Mouse (Mus musculus) thymus, postnatal 10 days (tissue): Measurements from ENCODE around the gene Mfsd12.
A peak's percentile ranks its signal among the peaks of the same experiment; 100 is the strongest.

Source experiments
- DNase-seq, 2 experiments: peaks; one replicate each; pipeline ENCODE4 v3.0.0; 2021; ENCODE audit warnings: low spot score in 2 of 2

Mfsd12 gene

DNA sequence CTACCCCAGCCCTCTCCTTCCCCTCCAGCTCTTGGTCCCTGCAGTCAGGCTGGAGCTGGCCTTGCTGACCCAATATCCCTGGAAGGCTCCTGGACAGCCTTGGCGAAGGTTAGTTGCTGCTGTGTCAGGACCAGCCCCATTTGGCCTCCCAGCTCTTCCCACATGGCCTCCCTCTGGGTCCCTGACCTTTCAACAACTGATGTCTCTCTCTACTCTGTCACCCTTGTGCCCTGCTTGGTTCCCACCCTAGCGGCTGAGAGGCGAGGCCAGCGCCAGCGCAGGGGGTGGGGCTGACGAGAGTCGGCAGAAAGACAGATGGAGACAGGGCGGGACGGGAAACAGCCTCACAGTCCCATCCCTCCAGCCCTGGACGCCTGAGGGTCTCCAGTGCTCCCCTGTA is 28.9 kb upstream of the Mfsd12 start, which contains the start of gene Tbxa2r:
Gene Tbxa2r, plus strand, starts transcription at position 346 of the 400 bp plus-strand sequence.
- DNase-seq: peak; percentile 87 to 89

DNA sequence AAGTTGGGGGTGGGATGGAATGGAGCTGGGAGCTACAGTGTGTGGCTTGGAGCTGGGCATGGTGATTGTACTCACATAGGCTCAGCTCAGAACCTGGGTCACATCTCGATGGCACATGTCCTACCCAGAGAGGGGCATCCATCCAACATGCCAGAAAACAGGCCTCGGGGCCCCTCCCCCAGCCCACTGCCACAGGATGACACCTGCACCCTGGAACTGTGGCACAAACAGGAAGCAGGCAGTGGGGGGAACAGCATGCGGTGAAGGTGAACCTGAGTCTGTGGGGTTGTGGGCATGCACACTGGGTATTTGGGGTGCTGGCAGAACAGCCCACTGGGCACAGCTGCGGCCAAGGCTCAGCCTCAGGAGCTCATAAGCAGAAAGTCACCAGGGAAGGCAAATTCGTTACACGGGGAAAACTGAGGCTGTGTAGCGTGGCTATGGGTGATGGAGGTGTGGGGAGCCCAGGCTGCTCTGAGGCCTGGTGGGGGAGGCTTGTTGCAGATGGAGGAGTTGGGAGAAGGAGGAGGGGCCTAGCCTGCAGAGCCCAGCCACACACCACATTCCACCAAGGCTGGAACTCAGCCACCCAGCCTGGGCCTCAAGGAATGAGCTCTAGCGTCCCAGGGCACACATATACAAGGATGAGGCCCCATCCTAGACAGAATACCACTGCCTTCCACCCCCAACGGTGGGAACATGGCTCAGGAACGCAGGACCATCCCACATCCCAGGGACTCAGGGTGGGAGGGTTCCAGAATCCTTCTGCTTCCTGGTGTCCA is 27.9 kb upstream of the Mfsd12 start:
- peak; percentile 86 to 90 for DNase-seq

DNA sequence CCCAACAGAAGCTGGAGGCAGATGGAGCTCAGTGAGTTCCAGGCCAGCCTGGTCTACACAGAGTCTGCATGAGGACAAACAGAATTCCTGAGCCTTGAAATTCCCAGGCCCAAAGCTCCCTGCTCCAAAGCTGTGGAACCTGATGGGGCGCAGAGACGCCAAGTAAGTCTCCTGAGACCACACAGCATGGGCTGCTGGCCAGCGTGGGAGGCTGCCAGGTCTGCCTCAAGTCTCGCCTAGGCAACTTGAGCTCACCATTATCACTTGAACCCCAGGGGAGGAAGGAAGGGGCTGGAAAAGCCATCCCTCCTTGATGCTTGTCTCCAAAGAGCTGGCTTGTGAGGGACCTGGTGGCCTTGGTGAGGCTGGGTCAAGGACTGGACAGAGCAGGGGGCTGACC is 27.3 kb upstream of the Mfsd12 start:
- no peak for DNase-seq

DNA sequence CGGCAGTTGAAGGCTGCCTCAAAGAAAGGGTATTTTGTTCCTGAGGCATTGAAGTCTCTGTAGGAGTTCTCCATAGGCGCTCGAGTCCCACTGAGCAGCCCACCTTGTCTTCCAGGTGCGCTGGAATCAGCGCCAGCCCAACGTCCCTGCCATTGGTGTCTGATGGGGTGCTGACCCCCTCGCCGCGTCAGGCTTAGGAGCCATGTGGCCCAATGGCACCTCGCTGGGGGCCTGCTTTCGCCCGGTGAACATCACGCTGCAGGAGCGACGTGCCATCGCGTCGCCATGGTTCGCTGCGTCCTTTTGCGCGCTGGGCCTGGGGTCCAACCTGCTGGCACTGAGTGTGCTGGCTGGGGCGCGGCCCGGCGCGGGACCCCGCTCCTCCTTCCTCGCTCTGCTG is 25.0 kb upstream of the Mfsd12 start:
- no peak for DNase-seq

DNA sequence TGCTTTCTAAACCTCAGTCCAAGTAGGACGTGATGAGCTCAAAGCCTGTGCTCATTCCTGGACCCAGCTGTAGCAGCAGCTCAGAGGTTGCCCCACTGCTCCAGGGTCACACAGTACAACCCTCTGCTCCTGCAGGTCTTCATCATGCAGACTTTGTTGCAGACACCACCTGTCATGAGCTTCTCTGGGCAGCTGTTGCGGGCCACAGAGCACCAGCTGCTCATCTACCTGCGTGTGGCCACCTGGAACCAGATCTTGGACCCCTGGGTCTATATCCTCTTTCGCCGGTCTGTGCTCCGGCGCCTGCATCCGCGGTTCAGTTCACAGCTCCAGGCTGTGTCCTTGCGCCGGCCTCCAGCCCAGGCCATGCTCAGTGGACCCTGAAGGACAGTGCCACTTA is 23.0 kb upstream of the Mfsd12 start:
- no peak for DNase-seq

DNA sequence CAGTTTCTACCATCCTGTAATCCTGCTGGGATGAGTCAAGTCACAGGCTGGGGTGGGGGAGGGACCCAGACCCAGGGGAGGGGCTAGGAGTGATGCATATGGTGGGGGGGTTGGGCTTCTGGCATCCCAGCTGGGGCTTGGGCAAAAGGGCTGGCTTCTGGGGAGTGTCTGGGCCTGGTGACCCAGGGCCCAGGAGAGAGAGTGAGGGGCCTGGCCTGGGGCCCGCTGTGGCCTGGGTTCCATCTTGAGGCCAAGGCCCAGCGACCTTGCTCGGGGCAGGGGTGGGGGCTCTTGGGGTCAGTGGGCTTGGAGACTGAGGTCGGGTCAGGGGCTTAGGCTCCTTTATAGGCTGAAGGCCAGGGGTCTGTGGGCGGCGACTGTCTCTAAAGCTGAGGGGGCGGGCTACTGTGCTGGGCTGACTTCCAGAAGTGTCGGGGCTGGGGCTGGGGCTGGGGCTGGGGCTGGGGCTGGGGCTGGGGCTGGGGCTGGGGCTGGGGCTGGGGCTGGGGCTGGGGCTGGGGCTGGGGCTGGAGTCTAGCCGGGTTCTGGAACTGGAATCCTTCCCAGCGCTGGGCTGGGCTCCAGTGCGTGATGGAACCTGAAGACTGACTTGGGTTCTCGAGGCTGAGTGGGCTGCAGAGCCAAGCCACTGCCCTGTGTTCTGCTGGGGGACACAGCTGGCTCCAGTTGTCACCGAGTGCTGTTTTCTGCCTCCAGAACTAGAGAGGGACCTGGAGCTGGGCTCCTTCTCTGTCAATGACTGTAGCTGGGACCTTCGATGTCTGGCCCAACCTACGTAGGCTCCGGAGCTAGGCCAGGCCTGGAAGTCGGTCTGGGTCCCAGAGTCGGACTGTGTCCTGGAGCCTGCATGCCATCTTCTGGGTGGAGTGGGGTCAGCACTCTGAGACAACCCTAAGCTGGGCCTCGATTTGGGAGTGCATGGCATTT is 21.6 kb upstream of the Mfsd12 start:
- DNase-seq: no peak

DNA sequence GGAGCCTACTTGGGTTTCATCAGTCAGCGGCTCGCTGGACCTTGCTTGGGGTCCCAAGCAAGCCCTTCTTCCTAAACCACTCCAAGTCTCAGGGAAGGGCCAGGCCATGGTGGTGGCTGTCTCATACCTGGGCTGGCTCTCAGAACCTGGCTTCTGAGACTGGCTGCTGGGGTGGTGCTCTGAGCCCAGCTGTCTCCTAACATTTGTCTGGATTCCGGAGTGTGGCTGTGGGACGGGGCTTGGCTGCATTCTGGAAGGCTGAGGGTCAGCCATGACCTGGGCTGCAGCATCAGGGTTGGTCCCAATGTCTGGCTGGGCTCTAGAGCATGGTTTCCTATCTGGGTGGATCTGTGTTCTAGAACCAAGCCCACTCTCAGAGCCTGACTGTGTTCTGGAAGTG is 20.7 kb upstream of the Mfsd12 start:
- no peak for DNase-seq

DNA sequence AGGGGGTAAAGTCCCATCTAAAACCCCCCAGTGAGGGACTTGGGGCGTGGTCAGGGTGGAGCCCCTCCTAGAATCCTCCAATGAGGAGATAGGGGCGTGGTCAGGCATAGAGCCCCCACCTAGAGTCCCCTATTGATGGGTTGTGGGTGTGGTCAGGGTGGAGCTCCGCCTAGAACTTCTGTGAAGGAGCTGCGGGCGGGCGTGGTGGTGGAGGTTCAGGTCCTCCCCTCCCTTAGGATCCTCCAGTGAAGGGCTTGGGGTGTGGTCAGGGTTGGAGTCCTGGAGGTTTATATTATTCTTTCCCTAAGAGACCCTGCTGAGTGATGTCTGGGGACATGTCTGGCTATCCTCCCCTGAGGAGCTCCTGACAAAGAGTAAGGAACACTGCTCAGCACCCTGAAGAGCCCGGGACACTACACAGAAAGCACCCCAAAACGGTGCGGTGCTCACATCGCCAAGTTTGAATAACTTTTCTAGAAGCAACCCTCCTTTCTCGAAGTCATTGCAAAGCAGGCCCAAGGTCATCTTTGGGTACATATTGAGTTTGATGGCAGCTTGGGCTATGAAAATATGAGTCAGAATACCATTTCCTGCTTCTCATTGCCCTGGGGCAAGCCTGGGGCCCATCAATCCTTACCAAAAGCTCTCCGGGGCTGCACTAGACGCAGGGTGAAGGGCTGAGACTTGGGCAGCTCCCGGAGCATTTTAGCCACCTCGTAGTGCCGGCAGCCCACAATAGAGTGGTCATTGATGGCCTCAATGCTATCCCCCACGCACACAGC is 16.5 kb upstream of the Mfsd12 start:
- DNase-seq: no peak

DNA sequence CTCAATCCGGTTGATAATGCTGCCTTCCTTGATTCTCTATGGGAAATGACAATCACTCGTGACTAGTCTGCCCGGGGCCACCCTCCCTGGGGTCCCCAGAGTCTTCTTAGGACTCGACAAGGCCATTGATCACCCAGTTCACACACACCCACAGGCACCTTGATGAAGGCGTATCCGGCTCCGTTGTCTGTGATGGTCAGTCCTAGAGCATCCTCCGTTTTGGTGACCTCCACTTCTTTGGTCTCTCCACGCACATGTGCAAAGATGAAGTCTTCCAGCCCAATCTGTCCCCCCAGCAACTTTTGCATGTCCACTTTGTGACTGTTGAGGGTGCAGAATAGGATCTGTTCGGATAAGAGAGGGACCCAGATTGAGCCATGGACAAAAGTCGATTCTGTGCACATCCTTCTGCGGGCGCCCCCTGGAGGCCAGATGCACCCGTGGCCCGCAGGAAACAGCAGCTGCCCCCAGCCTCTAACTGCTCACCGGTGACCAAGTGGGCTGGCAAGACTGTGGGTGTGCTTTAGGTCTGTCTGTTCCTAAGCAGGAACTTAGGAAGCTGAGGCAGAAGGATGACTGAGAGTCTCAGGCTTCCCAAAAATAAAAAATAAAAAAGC is 15.8 kb upstream of the Mfsd12 start:
- peak; percentile 62 to 90 for DNase-seq

DNA sequence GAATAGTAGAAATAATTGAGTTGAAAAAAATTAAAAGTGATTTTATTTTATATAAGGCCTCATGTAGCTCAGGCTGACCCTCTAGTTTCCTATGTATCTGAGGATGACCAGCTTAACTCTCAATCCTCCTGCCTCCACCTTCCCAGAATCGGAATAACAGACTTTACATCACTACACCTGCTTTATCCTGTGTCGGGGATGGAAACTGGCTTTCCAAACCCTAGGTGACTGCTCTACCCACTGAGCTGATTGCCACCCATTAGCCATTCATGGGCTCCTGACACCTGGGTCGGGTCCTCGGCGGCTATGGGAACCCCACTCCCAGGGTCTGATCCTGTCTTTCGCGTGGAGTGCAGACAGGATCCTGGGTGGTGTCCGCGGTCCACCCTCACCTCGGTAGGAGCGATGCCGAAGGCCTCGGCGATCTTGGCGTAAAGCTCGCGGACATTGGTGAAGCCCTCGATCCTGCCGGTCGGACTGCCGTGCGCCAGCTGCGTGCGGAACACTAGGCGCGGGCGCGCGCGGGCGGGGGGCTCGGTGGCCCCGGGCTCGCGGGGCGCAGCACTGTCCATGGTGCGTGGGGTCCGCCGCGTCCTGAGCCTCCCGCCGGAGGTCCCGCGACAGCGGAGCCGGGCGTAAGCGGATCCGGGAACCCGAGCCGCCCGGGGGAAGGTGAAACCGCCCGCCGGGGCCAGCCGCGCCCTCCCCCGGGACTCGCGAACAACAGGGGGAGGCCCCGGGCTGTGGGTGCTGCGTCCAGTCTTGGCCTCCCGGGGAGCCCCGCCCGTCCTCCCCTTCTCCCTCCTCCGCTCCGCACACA is 14.4 kb upstream of the Mfsd12 start, which contains the start of gene Gipc3:
Gene Gipc3, minus strand, starts transcription at position 581 of the 820 bp plus-strand sequence.
- DNase-seq: no peak

DNA sequence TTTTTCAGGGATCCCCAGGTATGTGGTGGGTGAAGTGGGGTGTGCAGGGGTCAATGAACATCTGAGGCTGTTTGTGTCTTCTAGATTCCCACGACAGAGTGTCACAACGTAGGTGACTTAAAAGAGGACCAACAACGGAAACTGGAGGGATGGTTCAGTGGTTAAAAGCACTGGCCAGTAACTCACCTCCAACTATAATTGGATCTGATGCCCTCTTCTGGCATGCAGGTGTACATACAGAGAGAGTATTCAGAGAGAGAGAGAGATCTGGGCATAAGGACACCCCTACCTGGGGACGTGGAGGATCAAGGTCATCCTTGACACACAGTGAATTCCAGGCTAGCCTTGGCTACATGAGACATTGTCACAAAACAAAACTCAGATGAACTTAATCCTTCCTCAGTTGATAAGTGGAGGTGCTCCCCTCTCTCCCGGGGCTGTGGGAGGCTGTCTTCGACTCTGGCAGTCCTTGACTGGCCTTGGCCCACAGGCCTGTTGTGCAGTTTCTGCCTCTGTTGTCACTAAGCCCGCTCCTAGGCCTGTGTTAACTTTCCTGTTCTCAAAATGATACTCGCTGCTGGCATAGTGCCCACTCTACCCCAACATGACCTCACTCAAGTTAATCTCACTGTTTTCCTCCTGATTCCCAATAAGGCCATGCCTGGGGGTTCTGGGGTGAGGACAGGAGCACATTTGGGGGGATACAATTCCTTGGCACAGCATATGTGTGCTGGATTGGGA is 12.7 kb upstream of the Mfsd12 start:
- DNase-seq: no peak

DNA sequence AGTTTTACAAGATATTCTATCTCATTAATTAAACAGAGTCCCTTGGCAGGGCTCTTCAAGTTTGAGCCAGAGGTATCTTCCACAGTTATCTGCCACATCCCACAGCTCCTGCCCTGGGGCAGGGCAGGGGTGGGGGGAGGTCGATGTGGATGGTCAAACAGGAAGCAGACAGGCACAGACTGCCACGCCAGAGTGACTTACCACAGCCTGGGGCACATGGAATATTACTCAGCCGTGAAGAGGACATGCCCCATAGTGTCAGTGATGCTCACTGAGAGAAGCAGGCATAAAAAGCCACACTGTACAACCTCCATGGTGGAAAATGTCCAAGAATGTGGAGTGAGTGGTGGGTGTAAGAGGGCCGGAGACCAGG is 12.1 kb upstream of the Mfsd12 start:
- no peak for DNase-seq

DNA sequence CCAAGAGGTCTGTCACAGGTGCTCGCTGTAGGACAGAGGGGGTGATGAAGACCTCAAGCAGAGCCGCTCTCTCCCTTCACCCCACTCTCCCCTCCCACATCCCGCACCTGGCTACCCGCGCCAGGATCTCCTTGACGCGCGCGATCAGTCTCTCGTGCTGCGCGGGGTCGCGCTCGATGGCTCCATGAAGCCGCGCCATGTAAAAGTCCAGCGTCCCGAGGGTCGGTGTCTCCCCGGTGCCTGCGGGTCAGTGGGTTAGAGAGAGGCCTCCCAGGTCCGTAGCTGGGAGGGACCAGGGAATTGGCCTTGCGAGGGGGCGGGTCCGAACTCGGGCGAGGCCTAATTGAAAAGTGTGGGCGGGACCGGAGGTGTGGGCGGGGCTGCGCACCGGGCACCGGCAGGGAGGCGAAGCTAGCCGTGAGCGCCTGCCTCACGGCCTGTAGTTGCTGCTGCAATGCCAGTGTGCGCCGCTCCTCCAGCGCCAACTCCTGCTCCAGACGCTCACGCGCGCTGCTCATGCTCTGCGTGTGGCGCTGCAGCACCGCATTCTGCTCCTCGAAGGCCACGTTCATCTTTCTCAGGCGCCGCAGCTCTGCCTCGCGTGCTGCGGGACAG is 10.7 kb upstream of the Mfsd12 start:
- peak in 1 of 2 experiments; percentile 37 for DNase-seq

DNA sequence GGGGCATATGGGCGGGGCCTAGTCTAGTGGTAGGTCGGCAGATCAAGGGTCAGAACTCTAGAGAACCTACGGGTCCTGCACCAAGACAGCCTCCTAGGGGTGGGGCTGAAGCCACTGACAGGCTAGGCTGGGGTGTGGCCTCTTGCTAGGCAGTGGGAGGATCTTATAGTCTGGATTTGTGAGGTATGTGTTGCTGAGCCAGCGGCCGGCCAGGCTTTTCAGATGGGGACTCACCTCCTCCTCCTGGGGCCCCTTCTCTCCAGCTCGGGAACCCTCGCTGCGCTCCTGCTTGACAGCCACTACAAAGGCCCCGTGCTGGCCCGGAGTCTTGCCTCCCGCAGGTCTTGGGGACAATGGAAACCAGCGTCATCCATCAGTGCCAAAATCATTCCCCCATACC is 8.1 kb upstream of the Mfsd12 start:
- DNase-seq: no peak

DNA sequence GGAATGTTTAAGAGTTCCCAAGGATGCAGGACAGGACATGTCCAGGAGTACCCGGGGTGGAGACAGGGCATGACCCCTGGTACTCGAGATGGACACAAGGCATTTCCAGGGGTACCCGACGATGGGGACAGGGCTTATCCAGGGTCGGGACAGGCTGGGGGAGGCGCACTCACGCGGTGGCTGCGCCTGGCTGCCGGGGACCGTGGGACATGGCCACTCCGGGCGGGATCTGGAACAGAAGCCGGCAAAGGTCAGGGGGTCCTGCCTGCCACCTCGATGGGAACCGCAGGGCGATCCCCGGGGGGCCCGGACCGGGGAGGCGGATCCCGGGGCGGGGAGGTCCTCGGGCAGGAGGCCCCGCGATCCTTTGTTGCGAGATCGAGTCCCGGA is 7.3 kb upstream of the Mfsd12 start:
- no peak for DNase-seq

DNA sequence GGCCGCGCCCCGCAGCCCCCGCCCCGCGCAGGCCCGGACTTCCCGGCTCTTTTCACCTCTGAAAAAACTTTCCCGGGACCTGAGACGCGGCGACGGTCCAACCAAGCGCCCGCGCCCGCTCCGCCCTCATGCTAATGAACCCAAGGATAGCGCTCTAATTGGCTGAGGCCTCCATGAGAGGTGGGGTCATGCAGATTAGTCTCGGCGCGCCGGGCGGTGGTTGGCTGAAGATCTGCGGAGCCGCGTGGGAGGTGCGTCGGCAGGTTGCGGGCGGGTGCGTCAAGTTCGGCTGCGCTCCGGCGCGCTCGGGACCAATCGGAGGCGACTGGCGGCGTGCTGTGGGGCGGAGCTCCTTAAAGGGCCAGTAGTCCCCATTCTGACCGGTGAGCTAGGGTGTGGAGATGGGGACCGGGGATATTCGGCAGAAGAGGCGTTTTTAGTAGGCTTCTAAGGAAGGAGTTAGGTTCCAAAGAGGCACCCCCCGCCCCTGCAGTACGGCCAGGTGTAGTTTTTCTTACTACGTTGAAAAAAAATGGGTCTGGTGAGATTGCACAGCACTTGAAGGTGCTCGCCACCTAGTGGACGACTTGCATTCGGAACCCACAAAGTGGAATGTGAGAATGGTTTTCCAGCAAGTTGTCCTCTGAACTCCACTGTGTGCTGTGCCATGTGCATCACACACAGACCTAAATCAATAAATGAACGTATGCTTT is 6.8 kb upstream of the Mfsd12 start, which contains the start of gene Hmg20b:
Gene Hmg20b, minus strand, starts transcription at position 130 of the 713 bp plus-strand sequence.
- peak; percentile 99 for DNase-seq

DNA sequence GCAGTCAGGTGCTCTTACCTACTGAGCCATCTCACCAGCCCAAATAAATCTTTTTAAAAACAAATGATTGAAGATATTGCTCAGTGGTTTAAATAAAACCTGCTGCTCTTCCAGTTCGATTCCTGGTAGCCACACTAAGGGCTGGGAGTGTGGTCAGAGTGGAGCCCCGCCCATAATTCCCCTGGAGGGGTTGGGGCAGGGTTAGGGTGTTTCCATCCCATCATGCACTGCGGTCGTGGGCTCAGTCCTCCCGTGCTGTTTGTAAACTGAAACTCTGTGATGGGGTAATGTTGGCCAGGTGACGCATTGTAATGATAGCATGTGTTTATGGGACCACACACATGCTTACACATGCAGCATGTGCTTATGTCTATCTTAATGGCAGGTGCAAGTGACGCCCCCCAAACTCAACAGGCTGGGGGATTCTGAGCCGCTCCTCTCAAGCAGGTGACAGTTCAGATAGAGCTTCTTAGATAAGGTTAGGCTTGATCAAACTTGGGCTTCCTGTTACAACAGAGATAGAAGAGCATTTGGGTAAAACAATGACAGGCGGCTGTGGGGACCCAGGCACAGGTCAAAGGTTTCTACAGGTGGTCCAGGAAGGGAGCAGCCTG is 5.5 kb upstream of the Mfsd12 start:
- peak; percentile 59 to 60 for DNase-seq
